Mouse (Mus musculus): ENCODE results near the gene Capzb. TPM values are rescaled to one million over a fixed set of nuclear protein-coding genes. Genes with fewer than 3 reads are reported as not detected.
A peak's percentile ranks its signal among the peaks of the same experiment; 100 is the strongest.

Capzb gene
- polyA plus RNA-seq, 1 experiment from 2014 or later: 301 TPM

DNA sequence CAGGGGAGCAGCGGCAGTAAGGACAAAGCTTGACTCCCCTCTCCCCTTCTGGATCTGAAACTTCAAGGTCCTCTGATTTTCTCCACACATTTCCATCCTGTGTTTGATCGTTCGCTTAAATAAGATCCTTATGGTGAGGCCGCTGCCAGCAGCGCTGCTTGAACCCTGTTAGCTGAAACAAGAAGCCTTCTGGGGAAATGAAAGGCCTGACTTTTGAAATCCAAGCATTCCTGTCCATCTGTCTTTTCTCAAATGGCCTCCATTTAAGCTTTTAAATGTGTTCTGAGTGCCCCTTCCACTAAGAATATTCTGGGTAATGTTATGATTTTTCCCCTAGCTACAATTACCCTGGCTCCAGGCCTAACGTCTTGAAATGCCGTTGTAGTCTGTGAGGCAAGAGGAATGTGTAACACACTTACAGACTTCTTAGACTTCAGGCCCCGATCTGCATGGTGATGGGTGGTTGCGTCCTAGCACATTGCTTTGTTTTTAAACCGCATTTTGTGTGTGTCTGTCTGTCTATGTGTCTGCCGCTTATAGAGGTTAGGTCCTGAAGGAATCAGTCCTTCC lies 66.7 kb downstream of the Capzb start:
- Histone ChIP-seq H3K27me3 (ENCODE audit: control insufficient read depth, insufficient read depth, low read length) (no peaks in the 10 kb centered on the region), H3K9me3 (ENCODE audit: control insufficient read depth, low read length) (no peaks in the 10 kb centered on the region), H3K4me1 (ENCODE audit: control insufficient read depth in 2 of 2, insufficient read depth in 2 of 2, low read length in 2 of 2) (no peaks in the 10 kb centered on the region), H3K27ac (replicated peaks in 1 of 2; ENCODE audit: control insufficient read depth in 1 of 2, insufficient read depth in 1 of 2, low read depth in 2 of 2, low read length in 2 of 2) (no peak overlapping the region), H3K4me3 (ENCODE audit: control insufficient read depth in 1 of 2, insufficient read depth in 1 of 2, low read depth in 1 of 2, low read length in 2 of 2) (no peak overlapping the region), H3K4me2 (ENCODE audit: low read length) (no peak overlapping the region), H3K36me3 (ENCODE audit: control insufficient read depth, insufficient read depth, low read length) (peaks cover 95% of the 10 kb centered on the region), H3K9ac (ENCODE audit: low read length) (no peak overlapping the region)
- no peak for ATAC-seq (ENCODE audit: insufficient number of reproducible peaks, insufficient read depth, low FRiP score, low read depth)
- WGBS: 89% methylated on average over 11 of the region's 11 CpGs

DNA sequence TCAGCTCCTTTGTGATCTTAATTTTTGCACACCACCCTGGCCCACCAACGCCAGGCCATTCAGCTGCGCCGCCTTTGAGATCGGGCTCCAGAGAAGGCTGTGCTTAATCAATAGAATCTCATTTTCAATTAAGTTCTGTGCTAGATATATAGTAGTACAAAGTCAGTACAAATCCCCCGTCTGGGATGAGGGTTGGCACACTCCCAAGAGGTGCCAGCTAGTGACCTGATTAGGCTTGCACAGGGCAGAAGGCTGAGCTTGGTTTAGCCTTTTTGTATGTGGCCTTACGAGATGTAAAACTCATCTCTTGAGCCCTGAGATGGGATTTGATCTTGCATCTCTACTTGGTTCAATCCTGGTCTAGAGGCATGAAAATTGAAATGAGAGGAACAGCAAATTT lies 70.3 kb downstream of the Capzb start:
- H3K4me1 ChIP-seq (ENCODE audit: control insufficient read depth in 2 of 2, insufficient read depth in 2 of 2, low read length in 2 of 2): peaks cover 0 to 4% of the 10 kb centered on the region in 2 experiments; a peak in 1 of 4 replicates
- ATAC-seq (ENCODE audit: insufficient number of reproducible peaks, insufficient read depth, low FRiP score, low read depth): no peak
- H3K9me3 ChIP-seq (ENCODE audit: control insufficient read depth, low read length): no peaks in the 10 kb centered on the region
- no peak overlapping the region for H3K9ac ChIP-seq (ENCODE audit: low read length)
- H3K4me2 ChIP-seq (ENCODE audit: low read length): no peak overlapping the region
- no peaks in the 10 kb centered on the region for H3K27me3 ChIP-seq (ENCODE audit: control insufficient read depth, insufficient read depth, low read length)
- no peak overlapping the region for H3K27ac ChIP-seq (replicated peaks in 1 of 2; ENCODE audit: control insufficient read depth in 1 of 2, insufficient read depth in 1 of 2, low read depth in 2 of 2, low read length in 2 of 2)
- WGBS: 87% methylated on average over 6 of the region's 6 CpGs
- peaks cover 89% of the 10 kb centered on the region for H3K36me3 ChIP-seq (ENCODE audit: control insufficient read depth, insufficient read depth, low read length)
- H3K4me3 ChIP-seq (ENCODE audit: control insufficient read depth in 1 of 2, insufficient read depth in 1 of 2, low read depth in 1 of 2, low read length in 2 of 2): no peak overlapping the region

DNA sequence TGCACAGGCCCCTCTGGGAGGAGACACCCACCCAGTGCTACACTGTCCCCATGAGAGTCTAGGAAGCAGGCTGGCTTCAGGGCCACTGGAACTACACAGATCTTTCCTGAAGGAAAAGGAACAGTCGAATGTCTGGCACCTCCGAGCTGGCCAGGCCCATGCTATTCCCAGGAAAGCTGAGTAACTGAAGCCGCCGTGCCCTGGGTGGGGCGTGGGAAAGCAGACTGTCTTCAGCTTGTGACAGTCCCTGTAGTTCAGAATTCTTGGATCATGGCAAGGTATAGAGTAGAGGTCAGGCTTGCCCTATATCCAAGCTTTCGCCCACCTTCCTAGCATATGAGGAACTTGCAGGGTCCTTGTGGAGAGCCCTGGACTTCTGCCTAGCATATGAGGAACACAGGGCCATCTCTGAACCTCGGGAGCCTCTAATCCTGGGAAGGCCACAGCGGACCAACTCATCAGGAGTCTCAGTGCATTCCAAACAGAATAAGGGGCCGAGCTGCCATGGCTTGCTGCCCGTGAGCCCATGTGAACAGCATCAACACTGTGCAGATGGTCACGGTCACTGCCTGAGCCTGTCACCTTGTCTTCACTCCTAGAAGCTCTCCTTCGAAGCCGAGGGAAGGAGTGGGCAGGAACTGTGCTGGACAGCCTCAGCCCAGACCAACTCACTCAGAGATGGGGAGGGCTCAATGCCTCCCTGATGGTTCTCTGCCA lies 73.2 kb downstream of the Capzb start:
- Histone ChIP-seq H3K4me2 (ENCODE audit: low read length) (no peak overlapping the region), H3K4me1 (ENCODE audit: control insufficient read depth in 2 of 2, insufficient read depth in 2 of 2, low read length in 2 of 2) (peaks cover 0 to 4% of the 10 kb centered on the region in 2 experiments; a peak in 1 of 4 replicates), H3K27me3 (ENCODE audit: control insufficient read depth, insufficient read depth, low read length) (no peaks in the 10 kb centered on the region), H3K9ac (ENCODE audit: low read length) (no peak overlapping the region), H3K9me3 (ENCODE audit: control insufficient read depth, low read length) (no peaks in the 10 kb centered on the region), H3K27ac (replicated peaks in 1 of 2; ENCODE audit: control insufficient read depth in 1 of 2, insufficient read depth in 1 of 2, low read depth in 2 of 2, low read length in 2 of 2) (no peak overlapping the region), H3K4me3 (ENCODE audit: control insufficient read depth in 1 of 2, insufficient read depth in 1 of 2, low read depth in 1 of 2, low read length in 2 of 2) (no peak overlapping the region), H3K36me3 (ENCODE audit: control insufficient read depth, insufficient read depth, low read length) (peaks cover 73% of the 10 kb centered on the region)
- whole genome bisulfite sequencing: 68% methylated on average over 13 of the region's 13 CpGs
- ATAC-seq (ENCODE audit: insufficient number of reproducible peaks, insufficient read depth, low FRiP score, low read depth): 0 out of 2 replicates have a peak, but pooled peaks have one; percentile 10

DNA sequence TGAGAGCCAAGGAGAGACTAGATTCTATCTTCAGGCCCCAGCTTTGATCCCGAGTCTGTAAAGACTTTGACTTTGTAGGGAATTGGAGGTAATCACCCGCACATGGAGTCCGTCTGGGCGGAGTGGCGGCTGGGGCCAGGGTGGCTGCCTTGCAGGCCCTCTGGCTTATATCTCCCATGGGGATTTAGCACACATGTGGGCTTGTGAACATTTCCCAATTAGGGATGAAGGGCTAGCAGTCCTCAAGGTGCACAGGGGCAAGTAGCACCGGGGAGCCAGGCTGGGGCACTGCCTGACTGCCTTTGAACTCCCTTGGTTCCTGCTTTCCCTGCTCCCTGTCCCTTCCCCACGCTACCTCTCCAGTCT lies 73.8 kb downstream of the Capzb start:
- H3K36me3 ChIP-seq (ENCODE audit: control insufficient read depth, insufficient read depth, low read length): peaks cover 71% of the 10 kb centered on the region

DNA sequence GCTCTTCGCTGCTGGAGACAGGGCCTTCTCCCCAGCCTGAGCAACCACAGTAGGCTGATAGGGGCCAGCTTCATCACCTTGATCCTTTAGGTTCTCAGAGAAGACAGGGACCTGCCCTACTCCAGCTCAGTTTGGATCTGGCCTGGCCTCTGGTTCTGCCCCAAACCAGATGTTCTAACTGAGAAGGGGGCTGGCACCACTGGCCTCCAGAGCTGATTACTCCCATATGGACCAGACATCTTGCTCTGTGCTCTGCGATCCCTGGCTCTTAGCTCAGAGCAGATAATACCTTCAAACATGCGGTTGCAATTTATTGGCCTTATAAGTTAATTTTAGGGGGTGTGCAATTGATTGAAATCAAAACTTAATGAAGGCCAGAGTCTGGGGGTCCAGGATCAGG lies 74.6 kb downstream of the Capzb start:
- Histone ChIP-seq H3K27ac (replicated peaks in 1 of 2; ENCODE audit: control insufficient read depth in 1 of 2, insufficient read depth in 1 of 2, low read depth in 2 of 2, low read length in 2 of 2) (no peak overlapping the region), H3K4me3 (ENCODE audit: control insufficient read depth in 1 of 2, insufficient read depth in 1 of 2, low read depth in 1 of 2, low read length in 2 of 2) (no peak overlapping the region), H3K9me3 (ENCODE audit: control insufficient read depth, low read length) (no peaks in the 10 kb centered on the region), H3K4me2 (ENCODE audit: low read length) (no peak overlapping the region), H3K4me1 (ENCODE audit: control insufficient read depth in 2 of 2, insufficient read depth in 2 of 2, low read length in 2 of 2) (peaks cover 0 to 7% of the 10 kb centered on the region in 2 experiments; a peak in 2 of 4 replicates), H3K27me3 (ENCODE audit: control insufficient read depth, insufficient read depth, low read length) (no peaks in the 10 kb centered on the region), H3K9ac (ENCODE audit: low read length) (no peak overlapping the region), H3K36me3 (ENCODE audit: control insufficient read depth, insufficient read depth, low read length) (peaks cover 63% of the 10 kb centered on the region)
- ATAC-seq (ENCODE audit: insufficient number of reproducible peaks, insufficient read depth, low FRiP score, low read depth): no peak
- 70% methylated on average over 3 of the region's 3 CpGs for WGBS

More for the DNA sequence above, 73.8 kb downstream of the Capzb start:
- Histone ChIP-seq H3K4me3 (ENCODE audit: control insufficient read depth in 1 of 2, insufficient read depth in 1 of 2, low read depth in 1 of 2, low read length in 2 of 2) (no peak overlapping the region), H3K9me3 (ENCODE audit: control insufficient read depth, low read length) (no peaks in the 10 kb centered on the region), H3K27me3 (ENCODE audit: control insufficient read depth, insufficient read depth, low read length) (no peaks in the 10 kb centered on the region), H3K4me1 (ENCODE audit: control insufficient read depth in 2 of 2, insufficient read depth in 2 of 2, low read length in 2 of 2) (peaks cover 0 to 7% of the 10 kb centered on the region in 2 experiments; a peak in 2 of 4 replicates), H3K9ac (ENCODE audit: low read length) (no peak overlapping the region), H3K27ac (replicated peaks in 1 of 2; ENCODE audit: control insufficient read depth in 1 of 2, insufficient read depth in 1 of 2, low read depth in 2 of 2, low read length in 2 of 2) (no peak overlapping the region), H3K4me2 (ENCODE audit: low read length) (no peak overlapping the region)
- 83% methylated on average over 7 of the region's 7 CpGs for WGBS
- ATAC-seq (ENCODE audit: insufficient number of reproducible peaks, insufficient read depth, low FRiP score, low read depth): no peak

DNA sequence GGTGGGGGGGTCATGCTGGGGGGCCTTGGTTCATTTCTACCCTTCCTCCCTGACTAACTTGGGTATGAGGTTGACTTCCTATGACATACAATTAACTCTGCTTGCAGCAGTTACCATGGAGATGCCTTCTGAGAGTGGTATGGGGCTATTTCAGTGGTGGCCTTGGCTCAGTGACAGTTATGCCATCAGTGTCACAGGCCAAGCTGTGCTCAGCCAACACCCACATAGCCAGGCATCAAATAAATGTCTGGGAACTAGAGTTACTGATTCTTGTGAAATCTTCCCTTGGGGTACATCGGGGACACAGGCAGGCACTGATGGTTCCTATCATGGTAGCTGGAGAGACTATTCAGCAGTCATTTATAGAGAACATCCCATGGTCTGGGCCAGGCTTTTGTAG lies 75.5 kb downstream of the Capzb start:
- Histone ChIP-seq H3K27me3 (ENCODE audit: control insufficient read depth, insufficient read depth, low read length) (no peaks in the 10 kb centered on the region), H3K9me3 (ENCODE audit: control insufficient read depth, low read length) (no peaks in the 10 kb centered on the region), H3K4me2 (ENCODE audit: low read length) (no peak overlapping the region), H3K36me3 (ENCODE audit: control insufficient read depth, insufficient read depth, low read length) (peaks cover 57% of the 10 kb centered on the region), H3K27ac (replicated peaks in 1 of 2; ENCODE audit: control insufficient read depth in 1 of 2, insufficient read depth in 1 of 2, low read depth in 2 of 2, low read length in 2 of 2) (no peak overlapping the region), H3K4me3 (ENCODE audit: control insufficient read depth in 1 of 2, insufficient read depth in 1 of 2, low read depth in 1 of 2, low read length in 2 of 2) (no peak overlapping the region), H3K9ac (ENCODE audit: low read length) (no peak overlapping the region), H3K4me1 (ENCODE audit: control insufficient read depth in 2 of 2, insufficient read depth in 2 of 2, low read length in 2 of 2) (peaks cover 0 to 7% of the 10 kb centered on the region in 2 experiments; a peak in 2 of 4 replicates)
- WGBS: 100% methylated on average over 1 of the region's 1 CpGs
- no peak for ATAC-seq (ENCODE audit: insufficient number of reproducible peaks, insufficient read depth, low FRiP score, low read depth)

DNA sequence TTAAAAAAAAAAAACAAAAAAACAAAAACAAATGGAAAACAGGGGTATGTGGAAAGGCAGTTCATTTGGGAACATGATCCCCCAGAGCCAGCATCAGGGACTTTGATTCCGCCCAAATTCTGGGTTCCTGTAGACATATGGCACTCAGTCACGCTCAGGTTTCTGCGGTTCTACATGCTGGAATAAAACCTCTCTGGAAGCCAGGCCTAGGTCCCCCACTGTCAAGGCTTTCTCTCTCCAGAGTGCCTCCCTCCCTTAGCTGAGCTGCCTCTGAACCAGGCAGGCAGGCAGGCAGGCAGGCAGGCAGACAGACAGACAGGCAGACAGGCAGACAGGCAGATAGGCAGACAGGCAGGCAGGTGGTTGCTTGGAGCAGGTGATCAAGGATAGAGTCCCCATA lies 77.5 kb downstream of the Capzb start:
- Histone ChIP-seq H3K27me3 (ENCODE audit: control insufficient read depth, insufficient read depth, low read length) (no peaks in the 10 kb centered on the region), H3K9me3 (ENCODE audit: control insufficient read depth, low read length) (no peaks in the 10 kb centered on the region), H3K4me3 (ENCODE audit: control insufficient read depth in 1 of 2, insufficient read depth in 1 of 2, low read depth in 1 of 2, low read length in 2 of 2) (no peak overlapping the region), H3K4me2 (ENCODE audit: low read length) (no peak overlapping the region), H3K4me1 (ENCODE audit: control insufficient read depth in 2 of 2, insufficient read depth in 2 of 2, low read length in 2 of 2) (peaks cover 0 to 7% of the 10 kb centered on the region in 2 experiments; a peak in 2 of 4 replicates), H3K9ac (ENCODE audit: low read length) (no peak overlapping the region), H3K36me3 (ENCODE audit: control insufficient read depth, insufficient read depth, low read length) (peaks cover 53% of the 10 kb centered on the region), H3K27ac (replicated peaks in 1 of 2; ENCODE audit: control insufficient read depth in 1 of 2, insufficient read depth in 1 of 2, low read depth in 2 of 2, low read length in 2 of 2) (no peak overlapping the region)
- 98% methylated on average over 3 of the region's 3 CpGs for WGBS
- no peak for ATAC-seq (ENCODE audit: insufficient number of reproducible peaks, insufficient read depth, low FRiP score, low read depth)

All from heart, embryonic 14.5 days (tissue).